Mouse (Mus musculus) bone marrow macrophage, adult 2 months (primary cell): Measurements from ENCODE around the gene Cops7b.

Experiments used
- CTCF ChIP-seq: IDR thresholded peaks from 2 replicates; pipeline ENCODE4 v1.5.1; 2012; ENCODE audit warnings: low read depth, mild to moderate bottlenecking, low read length, moderate library complexity
- POLR2A ChIP-seq: IDR thresholded peaks from 2 replicates; pipeline ENCODE4 v1.6.1; 2012; ENCODE audit warnings: mild to moderate bottlenecking, low read depth, low read length, borderline replicate concordance

- TF ChIP-seq CTCF, result no peak
- no peak for TF ChIP-seq POLR2A
These were observed 11.3 kb upstream of the Cops7b start for GRCm38 (mm10) chr1:86571381-86571780.
